Mouse (Mus musculus) myocyte (in vitro differentiated cells): ENCODE results near the gene Rhbdf1. TPM values are rescaled to one million over a fixed set of nuclear protein-coding genes. Genes with fewer than 3 reads are reported as not detected.

Source experiments
- H3K27me3 ChIP-seq: one replicate; pipeline ENCODE4 v1.6.1; 2011; ENCODE audit not compliant: control insufficient read depth, insufficient read depth, insufficient read length
- H3K36me3 ChIP-seq: one replicate; pipeline ENCODE4 v1.6.1; 2011; ENCODE audit not compliant: control insufficient read depth, insufficient read depth
- H3K4me2 ChIP-seq: one replicate; pipeline ENCODE4 v1.6.1; 2011; ENCODE audit warnings: low read depth, control low read depth
- H3K4me3 ChIP-seq: one replicate; pipeline ENCODE4 v1.5.1; 2011; ENCODE audit warnings: mild to moderate bottlenecking, control low read depth, moderate library complexity
- H3K79me2 ChIP-seq: one replicate; pipeline ENCODE4 v1.6.1; 2011; ENCODE audit not compliant: control insufficient read depth, insufficient read depth
- H3ac ChIP-seq: one replicate; pipeline ENCODE4 v1.6.1; 2011; ENCODE audit not compliant: control insufficient read depth, insufficient read length
- CEBPB ChIP-seq: IDR thresholded peaks from 2 replicates; pipeline ENCODE4 v1.6.1; 2011; ENCODE audit warnings: mild to moderate bottlenecking, moderate library complexity; ENCODE audit not compliant: poor library complexity, insufficient read depth, severe bottlenecking
- E2F4 ChIP-seq: IDR thresholded peaks from one replicate; pipeline ENCODE4 v1.6.1; 2011; ENCODE audit warnings: mild to moderate bottlenecking, control low read depth, moderate library complexity; ENCODE audit not compliant: insufficient read depth
- MAX ChIP-seq: IDR thresholded peaks from one replicate; pipeline ENCODE4 v1.6.1; 2011; ENCODE audit warnings: low read depth, mild to moderate bottlenecking, control low read depth
- MYOD1 ChIP-seq, 3 experiments: IDR thresholded peaks; one replicate each; pipeline ENCODE4 v1.6.1; 2011; ENCODE audit warnings: control low read depth in 2 of 3, low read depth in 2 of 3, mild to moderate bottlenecking in 2 of 3, moderate library complexity in 1 of 3; ENCODE audit not compliant: insufficient read length in 2 of 3, control insufficient read depth in 1 of 3
- MYOG ChIP-seq, 3 experiments: IDR thresholded peaks; one replicate each; pipeline ENCODE4 v1.6.1; 2011; ENCODE audit warnings: control low read depth in 2 of 3, low read depth in 2 of 3, mild to moderate bottlenecking in 2 of 3; ENCODE audit not compliant: insufficient read length in 2 of 3, control insufficient read depth in 1 of 3, insufficient read depth in 1 of 3
- POLR2A ChIP-seq: IDR thresholded peaks from one replicate; pipeline ENCODE4 v1.6.1; 2011; ENCODE audit warnings: low read depth, mild to moderate bottlenecking, control low read depth, moderate library complexity; ENCODE audit not compliant: insufficient read length
- POLR2AphosphoS2 ChIP-seq: IDR thresholded peaks from one replicate; pipeline ENCODE4 v1.6.1; 2011; ENCODE audit warnings: low read depth, control low read depth; ENCODE audit not compliant: insufficient read length
- REST ChIP-seq: IDR thresholded peaks from one replicate; pipeline ENCODE4 v1.6.1; 2011; ENCODE audit warnings: mild to moderate bottlenecking, control low read depth, moderate library complexity; ENCODE audit not compliant: insufficient read depth, insufficient read length
- SRF ChIP-seq: IDR thresholded peaks from one replicate; pipeline ENCODE4 v1.6.1; 2011; ENCODE audit warnings: low read depth; ENCODE audit not compliant: control insufficient read depth, insufficient read length
- TCF12 ChIP-seq: IDR thresholded peaks from one replicate; pipeline ENCODE4 v1.6.1; 2011; ENCODE audit warnings: mild to moderate bottlenecking, control low read depth; ENCODE audit not compliant: poor library complexity, insufficient read depth, severe bottlenecking
- TCF3 ChIP-seq: IDR thresholded peaks from one replicate; pipeline ENCODE4 v1.6.1; 2011; ENCODE audit warnings: low read depth, control low read depth; ENCODE audit not compliant: insufficient read length
- USF1 ChIP-seq: IDR thresholded peaks from one replicate; pipeline ENCODE4 v1.6.1; 2011; ENCODE audit warnings: low read depth, mild to moderate bottlenecking, control low read depth, moderate library complexity
- polyA plus RNA-seq: library from polyadenylated mRNA; unstranded; fragments of >200 nt; fragmentation: generic; extraction: Trizol; gene quantifications from one replicate; pipeline ENCODE4 v1.2.1, GENCODE M21; 2012; ENCODE audit warnings: missing spikeins

The Rhbdf1 gene
- polyA plus RNA-seq, 1 experiment, result 73.3 TPM

DNA sequence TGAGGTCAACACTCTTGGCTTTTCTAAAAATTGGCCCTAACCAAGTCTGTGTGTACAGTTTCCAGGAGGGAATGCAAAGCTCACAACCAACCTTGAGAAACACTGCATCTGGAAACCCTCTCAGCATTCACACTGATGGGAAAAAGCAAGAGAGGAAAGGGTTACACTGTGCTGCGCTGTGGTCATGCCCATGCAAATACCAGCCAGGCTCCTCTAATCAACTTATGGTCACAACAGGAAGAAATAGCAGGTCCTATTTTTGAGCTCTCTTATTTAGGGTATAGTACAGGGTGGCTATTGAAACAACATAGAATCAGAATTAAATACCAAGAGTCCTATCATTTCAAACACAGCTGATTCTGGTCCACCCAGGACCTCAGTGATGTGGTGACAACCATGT lies 22.5 kb upstream of the Rhbdf1 start:
- H3K4me2 ChIP-seq, result no peak overlapping the region
- no peaks in the 10 kb centered on the region for H3K79me2 ChIP-seq
- TF ChIP-seq E2F4, result no peak
- no peak for TF ChIP-seq MYOD1 (IDR thresholded peaks at IDR 0.05; ENCODE audit: control insufficient read depth in 1 of 3, insufficient read length in 2 of 3, low read depth in 2 of 3)
- TF ChIP-seq MAX, result no peak
- no peak for TF ChIP-seq POLR2AphosphoS2
- no peak for TF ChIP-seq USF1
- TF ChIP-seq REST, result no peak
- TF ChIP-seq POLR2A, result no peak
- no peak for TF ChIP-seq TCF3
- no peak for TF ChIP-seq SRF
- no peak for TF ChIP-seq MYOG (IDR thresholded peaks at IDR 0.05; ENCODE audit: control insufficient read depth in 1 of 3, insufficient read depth in 1 of 3, insufficient read length in 2 of 3, low read depth in 2 of 3)
- TF ChIP-seq CEBPB, result no peak
- TF ChIP-seq TCF12, result no peak
- peaks cover 34% of the 10 kb centered on the region for H3K36me3 ChIP-seq
- no peak overlapping the region for H3K4me3 ChIP-seq
- H3ac ChIP-seq, result no peak overlapping the region
- no peaks in the 10 kb centered on the region for H3K27me3 ChIP-seq

- peaks cover 29% of the 10 kb centered on the region for H3K36me3 ChIP-seq
- H3K79me2 ChIP-seq, result no peaks in the 10 kb centered on the region
- H3K4me2 ChIP-seq, result no peak overlapping the region
- no peak for TF ChIP-seq SRF
- no peak for TF ChIP-seq TCF12
- no peak for TF ChIP-seq POLR2AphosphoS2
- TF ChIP-seq MAX, result no peak
- no peak for TF ChIP-seq E2F4
- no peak for TF ChIP-seq REST
- no peak for TF ChIP-seq MYOD1 (IDR thresholded peaks at IDR 0.05; ENCODE audit: control insufficient read depth in 1 of 3, insufficient read length in 2 of 3, low read depth in 2 of 3)
- TF ChIP-seq POLR2A, result no peak
- no peak for TF ChIP-seq USF1
- TF ChIP-seq TCF3, result no peak
- no peak for TF ChIP-seq MYOG (IDR thresholded peaks at IDR 0.05; ENCODE audit: control insufficient read depth in 1 of 3, insufficient read depth in 1 of 3, insufficient read length in 2 of 3, low read depth in 2 of 3)
- H3K27me3 ChIP-seq, result no peaks in the 10 kb centered on the region
- H3ac ChIP-seq, result no peak overlapping the region
- no peak overlapping the region for H3K4me3 ChIP-seq
Measured at GRCm38 (mm10) chr11:32244064-32244463, 22.0 kb upstream of the Rhbdf1 start.

GRCm38 (mm10) chr11:32243205-32243955 lies 21.3 kb upstream of the Rhbdf1 start:
- TF ChIP-seq MYOG (IDR thresholded peaks at IDR 0.05; ENCODE audit: control insufficient read depth in 1 of 3, insufficient read depth in 1 of 3, insufficient read length in 2 of 3, low read depth in 2 of 3), result no peak
- no peak for TF ChIP-seq POLR2A
- no peak for TF ChIP-seq MYOD1 (IDR thresholded peaks at IDR 0.05; ENCODE audit: control insufficient read depth in 1 of 3, insufficient read length in 2 of 3, low read depth in 2 of 3)
- no peak for TF ChIP-seq USF1
- no peak for TF ChIP-seq TCF12
- no peak for TF ChIP-seq TCF3
- TF ChIP-seq SRF, result no peak
- no peak for TF ChIP-seq REST
- no peak for TF ChIP-seq E2F4
- no peak for TF ChIP-seq CEBPB
- no peak for TF ChIP-seq POLR2AphosphoS2
- no peak for TF ChIP-seq MAX
- Histone ChIP-seq H3ac (no peak overlapping the region), H3K4me3 (no peak overlapping the region), H3K36me3 (peaks cover 35% of the 10 kb centered on the region), H3K4me2 (no peak overlapping the region), H3K79me2 (no peaks in the 10 kb centered on the region), H3K27me3 (no peaks in the 10 kb centered on the region)

DNA sequence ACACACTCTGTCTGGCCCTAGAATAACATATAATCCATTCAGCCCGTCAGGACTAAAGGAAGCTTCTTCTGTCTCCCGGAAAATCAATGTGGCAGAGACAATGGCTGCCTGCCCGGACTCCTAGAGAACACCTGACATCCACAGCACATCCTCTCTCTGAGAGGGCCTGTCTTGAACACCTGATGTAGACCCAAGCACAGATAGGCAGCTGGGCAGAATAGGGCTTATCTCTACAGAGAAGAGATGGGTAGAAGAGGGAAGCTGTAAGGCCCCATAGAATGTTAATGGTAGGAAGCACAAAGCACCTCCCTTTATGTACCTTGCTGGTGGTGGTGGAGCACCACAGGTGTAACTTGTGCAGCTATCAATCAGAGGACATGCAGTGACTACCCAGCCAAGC lies 20.1 kb upstream of the Rhbdf1 start:
- H3K4me3 ChIP-seq, result no peak overlapping the region
- H3K36me3 ChIP-seq, result peaks cover 35% of the 10 kb centered on the region
- TF ChIP-seq TCF3 (no peak), MYOG (IDR thresholded peaks at IDR 0.05; ENCODE audit: control insufficient read depth in 1 of 3, insufficient read depth in 1 of 3, insufficient read length in 2 of 3, low read depth in 2 of 3) (no peak), TCF12 (no peak), POLR2A (no peak), USF1 (no peak), E2F4 (no peak), CEBPB (no peak), REST (no peak), MYOD1 (IDR thresholded peaks at IDR 0.05; ENCODE audit: control insufficient read depth in 1 of 3, insufficient read length in 2 of 3, low read depth in 2 of 3) (no peak), MAX (no peak), POLR2AphosphoS2 (no peak), SRF (no peak)
- no peaks in the 10 kb centered on the region for H3K79me2 ChIP-seq
- H3K27me3 ChIP-seq, result no peaks in the 10 kb centered on the region
- H3ac ChIP-seq, result no peak overlapping the region
- no peak overlapping the region for H3K4me2 ChIP-seq
